Mouse (Mus musculus): ENCODE data around the gene Rcan2.

Gene Rcan2

DNA sequence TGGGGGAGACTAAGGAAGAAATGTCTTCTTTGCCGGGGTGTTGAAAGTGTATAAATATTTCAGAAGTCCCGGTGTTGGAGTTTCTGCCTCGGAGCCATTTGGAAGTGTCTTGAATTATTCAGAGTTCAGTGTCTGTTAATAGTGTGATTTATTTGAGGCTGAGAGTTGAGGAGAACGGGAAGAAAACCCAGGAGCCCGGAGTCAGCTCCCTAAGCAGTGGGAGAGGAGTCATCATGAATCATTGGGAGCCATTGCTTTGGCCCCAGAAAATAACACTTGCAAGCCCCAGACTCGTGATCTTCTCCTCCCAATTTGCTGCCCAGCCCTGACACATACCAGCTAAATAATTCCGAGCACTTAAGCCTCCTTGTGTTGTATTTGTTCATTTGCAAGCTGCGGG is 115.0 kb downstream of the Rcan2 start:
- DNase-seq (ENCODE audit: low spot score in 2 of 2): no peak

DNA sequence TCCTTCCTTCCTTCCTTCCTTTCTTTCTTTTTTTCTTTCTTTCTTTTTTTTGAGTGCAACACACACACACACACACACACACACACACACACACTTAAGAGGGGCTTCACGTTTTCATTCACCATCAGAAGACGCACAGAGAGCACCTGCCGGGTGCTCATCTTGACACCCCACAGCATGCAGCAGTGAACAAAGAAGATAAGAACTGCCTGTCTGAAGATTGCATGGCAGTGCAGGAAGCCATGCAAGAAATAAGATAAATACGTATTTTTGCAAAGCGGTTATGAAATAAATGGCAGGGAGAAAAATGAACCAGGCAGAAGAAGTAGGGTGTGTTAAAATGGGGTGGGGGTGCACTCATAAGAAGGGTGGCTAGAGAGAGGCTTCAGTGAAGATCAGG is 116.0 kb downstream of the Rcan2 start:
- no peak for DNase-seq (ENCODE audit: low spot score in 2 of 2)

DNA sequence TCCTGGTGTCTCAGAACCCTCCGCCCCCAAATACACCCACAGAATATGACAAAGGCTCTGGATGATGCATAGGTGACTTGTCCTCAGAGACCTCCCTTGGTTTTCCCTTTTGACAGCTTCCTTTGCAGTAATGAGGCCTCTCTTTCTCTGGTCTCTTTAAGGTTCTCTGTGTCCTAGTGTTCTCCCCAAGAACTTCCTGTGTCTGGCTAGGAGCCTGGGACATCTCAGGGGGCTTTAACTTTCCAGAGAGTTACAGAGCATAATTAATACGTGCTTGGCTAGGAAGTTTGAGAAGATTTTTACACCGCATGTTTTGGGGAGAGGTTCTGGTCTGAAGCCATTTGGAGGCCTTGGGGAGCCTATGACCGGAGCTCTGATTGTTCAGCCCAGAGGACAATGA is 128.7 kb downstream of the Rcan2 start:
- DNase-seq (ENCODE audit: low spot score in 2 of 2): no peak

DNA sequence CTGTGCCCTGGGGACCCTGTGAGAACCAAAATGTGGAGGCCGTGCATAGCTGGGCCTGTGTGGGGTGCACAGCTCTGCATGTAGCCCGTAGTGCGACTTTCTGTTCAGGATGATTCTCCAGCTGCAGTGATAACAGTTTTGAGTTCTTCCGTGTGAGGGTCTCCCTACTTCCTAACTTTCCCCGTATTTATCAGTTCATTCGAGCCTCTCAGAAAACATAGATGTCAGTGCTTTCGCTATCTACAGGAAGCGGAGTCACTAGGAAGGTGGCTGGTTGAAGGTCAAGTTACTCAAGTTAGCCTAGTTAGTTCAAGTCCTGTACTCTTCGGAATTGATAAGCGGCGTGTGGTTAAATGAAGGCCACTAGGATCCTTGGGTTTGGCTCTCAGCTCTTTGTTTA is 130.6 kb downstream of the Rcan2 start:
- no peak for DNase-seq (ENCODE audit: low spot score in 2 of 2)

DNA sequence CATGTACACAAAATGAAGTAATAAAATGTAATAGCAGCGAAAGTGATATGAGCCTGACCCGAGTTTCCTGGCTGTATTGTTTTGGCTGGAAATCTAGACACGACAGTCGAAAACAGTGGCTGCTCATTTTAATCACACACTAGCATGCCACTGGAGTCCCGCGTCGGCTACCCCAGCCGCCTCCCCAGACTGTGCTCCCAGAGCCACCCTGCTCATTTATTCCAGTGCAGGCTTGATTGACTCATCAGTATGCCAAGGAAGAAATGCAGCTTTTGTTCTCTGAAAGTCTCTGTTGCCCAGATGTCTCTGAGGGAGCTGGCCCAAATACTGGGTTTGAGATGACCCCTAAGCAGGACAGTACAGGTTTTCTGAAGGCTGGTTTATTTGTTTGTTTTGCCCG is 132.9 kb downstream of the Rcan2 start:
- DNase-seq (ENCODE audit: low spot score in 2 of 2): no peak

DNA sequence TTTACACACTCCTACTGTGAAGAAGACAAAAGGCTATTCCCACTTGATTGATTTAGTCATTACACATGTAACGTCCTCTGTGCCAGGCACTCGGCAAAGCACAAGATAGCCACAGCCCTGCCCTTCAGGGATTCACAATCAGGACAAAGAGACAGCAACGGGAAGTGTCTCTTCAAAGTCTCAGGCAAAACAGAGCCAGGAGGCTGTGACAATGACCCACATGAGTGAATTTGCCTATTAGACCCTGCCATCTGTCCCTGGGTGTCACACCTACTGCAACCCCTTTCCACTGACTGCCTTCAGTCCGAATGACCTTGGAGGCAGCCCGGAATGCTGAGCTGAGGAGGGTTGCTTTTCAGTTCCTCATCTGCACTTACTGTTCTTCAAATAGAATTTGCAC is 151.1 kb downstream of the Rcan2 start:
- no peak for DNase-seq (ENCODE audit: low spot score in 2 of 2)

DNA sequence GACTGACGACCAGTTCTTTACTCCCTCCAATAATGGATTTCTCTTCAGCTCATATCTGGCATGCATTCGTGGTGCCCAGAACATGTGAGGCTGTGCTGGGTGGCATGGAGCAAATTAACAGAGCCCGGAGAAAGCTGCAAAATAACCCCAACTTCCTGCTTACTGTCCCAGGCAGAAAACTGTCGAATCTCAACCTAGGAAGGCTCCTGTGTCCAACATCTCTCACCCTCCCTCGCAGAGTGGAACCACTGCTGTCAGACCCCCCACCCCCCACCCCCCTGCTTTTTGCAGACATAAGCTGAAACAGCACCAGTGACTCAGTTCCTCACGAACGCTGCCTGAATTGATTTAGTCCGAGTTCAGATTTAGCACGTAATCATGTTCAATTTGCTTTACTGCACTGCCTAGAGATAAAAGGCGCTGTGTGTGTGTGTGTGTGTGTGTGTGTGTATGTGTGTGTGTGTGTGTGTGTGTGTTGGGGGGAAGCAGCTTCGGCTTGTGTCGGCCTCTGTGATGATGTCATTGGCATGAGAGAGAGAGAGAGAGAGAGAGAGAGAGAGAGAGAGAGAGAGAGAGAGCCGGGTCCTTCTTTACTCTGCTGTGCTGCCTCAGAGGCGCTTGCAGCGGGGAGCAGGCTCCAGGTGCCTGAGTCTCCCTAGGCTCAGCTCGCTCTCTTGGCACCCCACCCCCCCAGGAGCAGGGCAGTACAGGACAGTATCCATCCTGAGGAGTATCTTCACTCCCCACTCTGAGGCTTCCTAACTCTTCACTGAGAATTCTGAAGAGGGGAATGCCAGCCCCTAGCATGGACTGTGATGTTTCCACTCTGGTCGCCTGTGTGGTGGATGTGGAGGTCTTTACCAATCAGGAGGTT is 151.7 kb downstream of the Rcan2 start:
- DNase-seq (ENCODE audit: low spot score in 2 of 2): peak; percentile 34 to 43

DNA sequence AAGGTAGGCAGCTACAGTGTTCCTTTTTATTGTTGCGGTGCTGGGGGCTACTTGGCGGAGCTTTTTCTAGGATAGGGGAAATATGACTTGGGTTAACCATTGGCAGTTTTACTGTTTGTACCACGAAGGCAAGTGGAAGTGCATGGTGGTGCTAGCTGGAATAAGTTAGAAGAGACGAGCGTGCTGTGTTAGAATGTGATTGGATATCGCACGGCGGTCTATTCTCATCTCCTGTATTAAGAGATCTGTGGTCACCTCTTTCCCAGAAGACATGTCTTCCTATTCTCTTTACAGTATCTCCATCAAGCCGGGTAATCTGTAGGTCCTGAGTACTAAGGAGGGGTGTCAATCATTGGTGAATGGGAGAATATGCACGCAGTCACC is 152.4 kb downstream of the Rcan2 start:
- DNase-seq (ENCODE audit: low spot score in 2 of 2): no peak

DNA sequence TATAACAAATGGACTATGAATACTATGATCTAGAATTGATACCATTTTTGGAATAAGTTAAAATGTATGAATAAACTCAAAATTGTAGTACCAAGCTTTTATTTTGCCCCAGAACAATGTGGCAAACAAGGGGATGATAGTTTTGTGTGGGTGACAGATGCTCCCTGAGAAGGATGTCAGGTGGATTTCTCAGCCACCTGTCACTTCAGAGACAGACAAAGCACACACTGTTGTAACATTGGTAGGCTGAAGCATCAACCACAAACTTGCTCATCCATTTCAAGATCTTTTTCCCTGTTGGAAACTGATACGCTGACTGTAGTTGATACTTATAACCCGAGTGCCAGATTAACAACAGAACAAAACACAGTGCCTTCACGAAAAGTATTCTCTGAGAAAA is 158.6 kb downstream of the Rcan2 start:
- DNase-seq (ENCODE audit: low spot score in 2 of 2): no peak

DNA sequence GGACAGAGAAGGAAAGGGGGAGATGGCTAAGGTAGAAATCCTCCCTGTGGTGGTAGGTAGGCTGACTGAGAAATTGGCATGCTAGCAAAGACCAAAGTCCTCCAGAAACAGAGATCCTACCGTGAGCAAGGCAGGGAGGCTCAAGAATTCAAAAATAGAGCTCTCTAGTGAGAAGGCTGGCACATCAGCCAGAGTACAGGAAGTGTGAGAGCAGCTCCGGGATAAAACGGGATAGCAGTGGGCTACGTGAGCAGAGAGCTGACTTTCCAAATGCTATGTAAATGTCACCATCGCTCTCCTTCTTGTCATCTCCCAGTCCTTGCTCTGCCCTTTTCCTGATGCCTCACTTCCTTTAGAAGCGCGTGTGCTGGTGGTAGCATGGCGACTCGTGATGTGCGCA is 168.8 kb downstream of the Rcan2 start:
- DNase-seq (ENCODE audit: low spot score in 2 of 2): peak in 1 of 2 experiments; percentile 15

DNA sequence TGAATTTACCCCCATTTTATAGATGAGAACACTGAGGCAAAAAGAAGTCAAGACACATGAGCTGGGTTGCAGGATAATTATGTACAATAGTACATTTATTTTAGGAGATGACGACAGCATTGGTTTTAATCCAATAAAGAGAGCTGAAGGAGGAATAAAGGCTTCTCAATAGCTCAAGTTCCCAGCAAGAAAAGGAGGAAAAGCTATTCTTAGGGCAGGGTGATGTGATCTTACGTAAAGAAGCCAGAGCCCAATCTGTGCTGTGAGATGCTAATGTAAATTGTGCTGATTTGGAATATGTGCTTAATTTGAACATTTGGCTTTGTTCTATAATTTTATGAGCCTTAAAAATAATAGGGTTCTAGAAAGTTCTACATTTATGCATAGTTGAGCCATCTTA is 176.4 kb downstream of the Rcan2 start:
- DNase-seq (ENCODE audit: low spot score in 2 of 2): no peak

DNA sequence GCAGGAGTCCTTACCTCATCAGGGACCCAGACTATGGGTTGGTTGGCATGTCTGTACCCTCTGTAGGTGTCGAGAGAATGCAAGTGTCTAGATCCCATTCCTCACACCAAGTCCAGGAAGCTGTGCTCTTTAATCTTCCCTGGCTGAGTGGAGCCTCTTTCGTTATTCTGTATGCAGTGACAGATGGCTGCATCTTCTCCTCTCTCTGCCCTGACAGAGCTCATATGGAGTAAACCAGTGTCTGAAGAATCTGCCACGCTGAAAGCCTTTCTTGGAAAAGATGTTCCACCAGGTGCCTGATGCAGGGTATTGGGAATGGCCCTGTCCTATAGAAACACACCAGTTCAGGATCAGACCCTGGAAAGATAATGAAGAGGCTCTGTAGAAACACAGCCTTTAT is 178.8 kb downstream of the Rcan2 start:
- no peak for DNase-seq (ENCODE audit: low spot score in 2 of 2)

DNA sequence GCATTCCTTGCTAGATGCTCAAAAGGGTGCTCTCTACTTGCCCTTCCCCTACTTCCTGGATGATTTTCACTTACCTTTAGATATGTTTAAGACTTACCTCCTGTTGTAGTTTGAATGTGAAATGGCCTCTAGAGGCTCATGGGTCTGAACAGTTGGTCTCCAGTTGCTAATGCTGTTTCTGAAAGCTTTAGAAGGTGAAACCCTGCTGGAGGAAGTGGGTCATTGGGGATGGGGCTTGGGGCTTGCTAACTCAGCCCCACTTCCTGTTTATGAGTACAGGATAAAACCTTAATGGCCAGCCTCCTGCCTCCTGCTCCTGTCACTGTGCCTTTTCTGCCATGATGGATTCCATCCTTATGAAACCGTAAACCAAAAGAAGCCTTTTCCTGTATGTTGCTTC is 181.4 kb downstream of the Rcan2 start:
- no peak for DNase-seq (ENCODE audit: low spot score in 2 of 2)

DNA sequence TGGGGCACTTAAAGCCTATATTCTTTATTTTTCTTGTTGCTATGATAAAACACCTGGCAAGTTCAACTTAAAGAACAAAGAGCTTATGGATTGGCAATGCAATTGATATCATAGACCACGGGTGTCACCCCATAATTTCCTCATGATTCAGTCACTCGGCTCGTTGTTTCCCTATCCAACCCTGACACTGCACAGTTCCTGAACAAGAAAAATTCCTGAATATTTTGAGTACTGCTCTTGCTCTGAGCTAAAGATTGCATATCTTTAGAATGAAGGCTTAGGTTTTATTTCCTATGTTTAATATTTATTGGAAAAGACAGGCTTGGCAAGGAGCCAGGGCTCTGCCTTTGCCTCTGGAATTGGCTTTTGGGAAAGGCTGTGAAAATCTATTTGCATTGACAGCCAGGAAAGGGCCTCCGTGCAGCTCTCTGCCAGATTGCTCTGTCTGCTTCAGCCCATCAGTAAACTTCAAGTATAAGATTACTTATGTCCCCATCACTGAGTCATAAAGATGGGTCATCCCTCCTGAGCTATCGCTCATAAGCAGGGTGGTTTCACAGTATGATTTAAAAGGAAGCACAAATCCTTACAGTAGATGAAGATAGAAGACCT is 188.3 kb downstream of the Rcan2 start:
- DNase-seq (ENCODE audit: low spot score in 2 of 2): no peak

DNA sequence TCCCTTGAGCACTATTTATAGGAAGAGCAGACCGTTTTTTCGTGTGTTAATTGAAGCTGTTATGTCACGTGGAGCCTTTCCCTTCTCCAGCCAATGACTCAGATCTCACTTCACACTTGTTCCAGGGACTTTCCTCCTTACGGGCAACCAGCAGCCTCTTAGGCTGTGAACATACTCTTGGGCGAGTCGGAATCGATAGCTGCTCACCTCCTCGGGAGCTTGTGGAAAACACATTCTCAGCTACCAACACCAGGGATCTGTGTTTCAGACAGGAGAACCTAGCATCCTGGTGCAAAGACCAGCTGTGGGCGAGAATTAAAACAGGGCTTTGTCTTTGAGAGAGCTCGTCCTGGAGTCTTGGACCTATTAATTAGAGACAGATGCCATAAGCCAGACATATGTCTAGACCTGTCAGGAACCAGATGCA is 189.8 kb downstream of the Rcan2 start:
- peak; percentile 33 to 40 for DNase-seq (ENCODE audit: low spot score in 2 of 2)

DNA sequence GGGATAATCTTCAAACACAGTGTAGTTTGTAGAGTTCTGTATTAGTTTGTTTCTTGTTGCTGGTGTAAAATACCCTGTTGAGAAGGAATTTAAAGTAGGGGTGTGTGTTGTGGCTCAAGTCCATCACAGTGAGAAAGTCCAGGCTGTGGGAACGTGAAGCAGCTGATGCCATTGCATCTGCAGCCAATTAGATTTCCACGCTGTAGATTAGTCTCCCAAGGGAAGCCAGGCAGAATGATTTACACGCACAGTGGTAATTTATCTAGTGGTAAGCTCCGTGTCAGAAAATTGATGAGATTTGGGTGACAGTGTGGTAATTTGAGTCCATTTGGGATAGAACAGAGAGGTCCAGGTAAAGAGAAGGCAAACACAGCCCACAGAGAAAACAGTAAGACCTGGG is 192.9 kb downstream of the Rcan2 start:
- no peak for DNase-seq (ENCODE audit: low spot score in 2 of 2)

DNA sequence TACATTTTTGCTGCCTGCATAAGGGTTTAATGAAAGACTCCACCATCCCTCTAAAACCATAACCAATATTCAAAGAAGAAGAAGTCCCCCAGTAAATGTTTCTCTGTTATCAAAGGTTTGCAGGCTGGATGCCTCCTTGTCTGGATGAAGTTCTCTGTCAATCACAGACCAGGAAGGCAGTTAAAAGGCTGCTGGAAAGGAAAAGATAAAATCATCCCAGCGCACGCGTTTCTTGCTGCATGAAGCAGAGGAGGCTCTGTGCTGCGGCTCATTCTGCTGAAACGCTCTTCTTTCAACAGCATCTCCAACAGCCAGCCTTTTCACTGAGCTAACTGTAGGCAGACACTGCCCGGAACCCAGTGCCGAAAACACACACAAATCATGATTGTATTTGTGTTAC is 196.4 kb downstream of the Rcan2 start:
- no peak for DNase-seq (ENCODE audit: low spot score in 2 of 2)

DNA sequence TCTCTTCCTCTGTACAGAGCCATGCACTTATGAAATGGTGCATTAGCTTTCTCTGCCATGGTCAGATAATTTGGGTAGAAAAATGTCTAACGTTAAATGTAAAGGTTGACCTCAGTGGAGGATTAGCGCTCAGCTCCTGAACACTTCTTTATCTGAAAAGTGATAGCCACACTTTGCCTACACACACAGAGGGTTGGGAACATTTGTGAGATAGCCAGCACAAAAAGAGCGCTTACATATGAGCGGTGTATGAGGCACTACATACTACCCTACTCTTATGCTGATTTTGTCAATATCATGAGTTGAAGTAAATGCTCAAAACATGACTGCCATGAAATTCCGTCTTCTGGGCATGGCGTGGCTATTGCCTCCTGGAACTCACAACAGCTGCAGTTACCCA is 196.9 kb downstream of the Rcan2 start:
- DNase-seq (ENCODE audit: low spot score in 2 of 2): no peak

DNA sequence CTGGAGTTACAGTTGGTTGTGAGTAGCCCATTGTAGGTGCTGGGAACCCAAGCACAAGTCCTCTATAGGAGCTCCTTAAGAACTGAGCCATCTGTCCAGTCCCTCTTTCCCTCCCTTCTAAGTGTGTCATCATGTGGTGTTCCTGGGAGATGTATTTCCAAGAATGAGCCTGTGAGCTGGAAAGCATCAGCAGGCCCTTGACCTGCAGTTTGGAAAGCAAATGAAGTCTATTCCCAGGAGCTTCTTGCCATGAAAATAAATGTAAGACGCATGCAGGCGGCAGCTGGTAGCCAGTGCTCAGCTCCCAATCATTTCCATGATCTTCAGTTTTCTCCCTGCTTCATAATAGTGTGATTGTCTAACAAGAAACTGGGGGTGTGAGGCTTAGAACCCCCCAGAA is 203.2 kb downstream of the Rcan2 start:
- DNase-seq (ENCODE audit: low spot score in 2 of 2): no peak

DNA sequence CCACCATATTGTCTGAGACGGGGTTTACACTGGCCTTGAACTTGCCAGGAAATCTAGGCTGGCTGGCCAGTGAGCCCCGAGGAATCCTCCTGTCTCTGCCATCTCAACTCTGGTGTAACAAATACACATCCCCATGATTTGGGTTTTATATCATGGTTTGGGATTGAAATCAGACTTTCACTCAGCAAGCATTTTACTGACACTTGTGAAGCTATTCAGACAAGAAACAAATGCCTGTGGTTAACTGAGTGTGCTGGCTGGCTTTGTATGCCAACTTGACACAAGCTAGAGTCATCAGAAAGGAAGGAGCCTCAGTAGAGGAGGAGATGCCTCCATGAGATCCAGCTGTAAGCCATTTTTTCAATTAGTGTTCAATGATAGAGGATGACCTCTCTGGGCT is 206.3 kb downstream of the Rcan2 start:
- DNase-seq (ENCODE audit: low spot score in 2 of 2): no peak

DNA sequence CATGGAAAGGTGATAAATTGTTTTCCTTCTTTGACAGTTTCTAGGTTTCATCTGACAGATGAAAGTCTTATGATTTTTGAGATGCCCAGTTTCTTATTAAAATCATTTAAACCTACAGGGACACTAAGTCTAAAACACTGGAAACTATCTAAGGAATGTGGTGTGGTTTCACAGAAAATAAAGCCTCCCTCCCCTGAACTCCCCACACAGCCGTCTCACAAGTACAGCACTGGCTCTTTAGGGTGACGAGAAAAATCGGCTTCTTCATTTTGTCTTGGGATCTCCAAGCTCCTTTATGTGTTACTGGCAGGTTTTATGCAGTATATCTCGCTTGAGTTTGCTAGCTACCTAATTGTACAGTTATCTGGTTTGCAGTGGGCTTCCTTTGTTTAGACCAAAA is 210.8 kb downstream of the Rcan2 start:
- no peak for DNase-seq (ENCODE audit: low spot score in 2 of 2)

DNA sequence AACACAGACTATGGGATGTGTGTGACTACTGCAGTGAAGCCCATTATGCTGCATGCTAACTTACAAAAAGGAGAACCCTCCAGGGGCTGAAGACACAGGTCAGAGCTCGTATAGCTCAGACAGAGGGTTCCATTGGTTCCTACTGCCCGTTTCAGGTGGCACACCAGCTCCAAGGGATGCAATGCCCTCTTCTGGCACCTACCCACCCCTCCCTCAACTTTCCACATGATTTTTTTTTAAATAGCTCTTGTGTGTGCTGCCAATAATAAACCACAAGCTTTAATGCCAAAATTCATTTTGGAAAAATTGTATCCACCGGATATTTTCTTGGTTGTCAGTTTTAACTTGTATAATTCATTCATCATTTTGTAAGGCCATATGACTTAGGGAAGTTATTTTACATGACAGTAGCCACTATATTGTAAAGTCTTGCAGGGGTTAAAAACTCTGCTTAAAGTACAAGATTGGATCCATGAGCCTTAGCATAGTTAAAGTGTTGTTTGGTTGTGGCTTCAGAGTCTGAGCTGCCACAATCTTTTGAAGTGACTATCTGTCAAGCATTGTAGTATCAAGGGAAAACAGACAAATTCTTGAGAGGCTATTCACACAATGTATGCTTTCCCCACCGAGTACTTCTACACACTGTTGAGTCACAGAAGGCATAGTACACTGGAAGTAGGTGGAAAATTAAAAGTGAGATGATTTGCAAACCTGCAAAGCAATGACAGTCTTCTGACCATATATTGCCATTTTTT is 212.8 kb downstream of the Rcan2 start:
- DNase-seq (ENCODE audit: low spot score in 2 of 2): no peak

DNA sequence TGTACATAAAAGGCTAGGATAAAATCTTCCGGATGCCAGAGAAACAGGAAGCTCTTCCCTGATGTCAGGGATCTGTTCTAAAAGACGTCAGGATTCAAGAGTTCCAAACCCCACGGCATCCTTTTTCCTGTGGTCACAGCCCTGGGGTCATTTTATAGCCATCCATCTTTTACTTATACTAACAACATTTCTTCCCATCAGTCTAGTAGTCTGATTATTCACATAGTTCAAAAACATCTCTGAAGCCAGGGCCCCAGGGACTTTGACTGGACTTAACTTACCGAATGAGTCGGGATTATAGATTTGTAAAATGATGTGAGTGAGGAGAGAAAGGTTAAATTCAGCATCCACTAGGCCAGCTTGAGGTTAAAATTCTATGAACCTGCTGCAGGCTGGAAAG is 215.2 kb downstream of the Rcan2 start:
- no peak for DNase-seq (ENCODE audit: low spot score in 2 of 2)

Data from right cerebral cortex, adult 2 months (tissue).